Comparison of ENCODE assay signal across 12 mouse cellular contexts in genomic region chr14:48207746-48208640, GRCm38 (mm10).
DNase-seq lines count a peak whose midpoint lies in the region; ATAC-seq lines count a peak whose summit lies in the region.
"Had no signal": no experiment of that assay in that cellular context is flagged by ENCODE, and none has a peak within 500 bp of the region (broad histone marks: within the 10 kb centered on the region; RNA-seq: fewer than 3 reads in every experiment).

No protein-coding gene starts in this region.

- H3K4me3 ChIP-seq in heart, embryonic 11.5 days (ENCODE audit: low read depth, low read length) = no peak overlapping the region
- no peak overlapping the region for H3K4me3 ChIP-seq in neural tube, embryonic 12.5 days
- H3K4me3 ChIP-seq in midbrain, embryonic 13.5 days (replicated peaks) = no peak overlapping the region
- H3K4me3 ChIP-seq: erythroblast, embryonic 14.5 days had no signal

- peak overlapping the region; percentile 49 for H3K4me2 ChIP-seq in heart, embryonic 11.5 days
- 0 out of 2 replicates have a peak overlapping the region, but pooled peaks have one; percentile 28 for H3K4me2 ChIP-seq in neural tube, embryonic 12.5 days (replicated peaks)
- H3K4me2 ChIP-seq in midbrain, embryonic 13.5 days (replicated peaks) = peak overlapping the region; percentile 28; the same call in 1 of the 2 replicates

- no peaks in the 10 kb centered on the region for H3K9me3 ChIP-seq in heart, embryonic 11.5 days (replicated peaks; ENCODE audit: control insufficient read depth, low read length)
- no peaks in the 10 kb centered on the region for H3K9me3 ChIP-seq in neural tube, embryonic 12.5 days
- H3K9me3 ChIP-seq in midbrain, embryonic 13.5 days = no peaks in the 10 kb centered on the region

- peaks cover 17% of the 10 kb centered on the region for H3K4me1 ChIP-seq in heart, embryonic 11.5 days (ENCODE audit: control insufficient read depth, insufficient read depth, low read length)
- peaks cover 19% of the 10 kb centered on the region for H3K4me1 ChIP-seq in neural tube, embryonic 12.5 days
- H3K4me1 ChIP-seq in midbrain, embryonic 13.5 days (replicated peaks) = peaks cover 42% of the 10 kb centered on the region

- intact Hi-C loops in heart, postnatal 25 days (cut with DNase I) = no loop called here
- intact Hi-C loops in left cerebral cortex, postnatal 10 days (cut with DNase I) = no loop called here

- DNase-seq in heart, postnatal 25 days (ENCODE audit: low spot score) = no peak
- DNase-seq in neural tube, embryonic 10.5 days (ENCODE audit: extremely low spot score, low spot score) = no peak
- DNase-seq in left cerebral cortex, postnatal 10 days (ENCODE audit: extremely low spot score in 1 of 2, low spot score in 2 of 2) = no peak
- DNase-seq in thymus, postnatal 10 days (ENCODE audit: low spot score in 2 of 2) = no peak
- DNase-seq in spleen, postnatal 4 days (ENCODE audit: low spot score in 2 of 2) = no peak
- DNase-seq: cerebellum, adult 8-10 months; liver, postnatal 0 days; thymus, postnatal 4 days had no signal

- 0 out of 2 replicates have a peak overlapping the region, but pooled peaks have one; percentile 35 for H3K27ac ChIP-seq in heart, embryonic 11.5 days (ENCODE audit: low read depth, low read length)
- H3K27ac ChIP-seq in neural tube, embryonic 12.5 days = no peak overlapping the region
- peak overlapping the region; percentile 42 for H3K27ac ChIP-seq in midbrain, embryonic 13.5 days

- no peaks in the 10 kb centered on the region for H3K36me3 ChIP-seq in heart, embryonic 11.5 days (ENCODE audit: control insufficient read depth, insufficient read depth, low read length)
- H3K36me3 ChIP-seq in neural tube, embryonic 12.5 days = no peaks in the 10 kb centered on the region
- H3K36me3 ChIP-seq in midbrain, embryonic 13.5 days = no peaks in the 10 kb centered on the region

- WGBS in heart, embryonic 11.5 days (ENCODE audit: insufficient replicate concordance) = 59% methylated on average over 12 of the region's 12 CpGs
- WGBS in neural tube, embryonic 12.5 days = 71% methylated on average over 12 of the region's 12 CpGs
- WGBS in midbrain, embryonic 13.5 days = 74% methylated on average over 12 of the region's 12 CpGs

- H3K9ac ChIP-seq in heart, embryonic 11.5 days (ENCODE audit: low read depth, low read length) = 0 out of 2 replicates have a peak overlapping the region, but pooled peaks have one; percentile 6
- no peak overlapping the region for H3K9ac ChIP-seq in neural tube, embryonic 12.5 days
- H3K9ac ChIP-seq in midbrain, embryonic 13.5 days (replicated peaks) = no peak overlapping the region
- H3K9ac ChIP-seq: liver, postnatal 0 days had no signal

- no peak for ATAC-seq in heart, embryonic 11.5 days (replicated peaks; ENCODE audit: insufficient number of reproducible peaks, low FRiP score, low TSS enrichment)
- 0 out of 2 replicates have a peak, but pooled peaks have one; percentile 8 for ATAC-seq in neural tube, embryonic 12.5 days (ENCODE audit: low FRiP score, low read depth)
- ATAC-seq in midbrain, embryonic 13.5 days = 0 out of 2 replicates have a peak, but pooled peaks have one; percentile 19
- ATAC-seq: liver, postnatal 0 days had no signal

- H3K27me3 ChIP-seq in heart, embryonic 11.5 days (ENCODE audit: control insufficient read depth, insufficient read depth, low read length) = peaks cover 3% of the 10 kb centered on the region; the same call in 1 of the 2 replicates
- H3K27me3 ChIP-seq in neural tube, embryonic 12.5 days (replicated peaks) = no peaks in the 10 kb centered on the region
- H3K27me3 ChIP-seq in midbrain, embryonic 13.5 days = no peaks in the 10 kb centered on the region
